Mouse (Mus musculus) forebrain, embryonic 11.5 days (tissue): ENCODE results near the gene Atp2a3. TPM values are rescaled to one million over a fixed set of nuclear protein-coding genes. Genes with fewer than 3 reads are reported as not detected.
A peak's percentile ranks its signal among the peaks of the same experiment; 100 is the strongest.

Experiments used
- ATAC-seq: fragments of 200-750 bp; cut with Nextera tagmentation; replicated peaks from 2 replicates; pipeline ENCODE4 v1.8.0; 2017; ENCODE audit warnings: moderate TSS enrichment; ENCODE audit not compliant: low FRiP score
- DNase-seq: peaks from one replicate; pipeline ENCODE4 v3.0.0-alpha.2; 2017; ENCODE audit warnings: low spot score
- H3K27ac ChIP-seq: fragments of 300-500 bp; sonication (generic); 2 replicates; pipeline ENCODE4 v1.5.1; 2014; ENCODE audit warnings: low read depth, low read length
- H3K27me3 ChIP-seq: fragments of 300-500 bp; sonication (generic); 2 replicates; pipeline ENCODE4 v1.6.1; 2014; ENCODE audit warnings: mild to moderate bottlenecking, low read length, mixed read lengths; ENCODE audit not compliant: control insufficient read depth, insufficient read depth
- H3K36me3 ChIP-seq: fragments of 300-500 bp; sonication (generic); 2 replicates; pipeline ENCODE4 v1.6.1; 2014; ENCODE audit warnings: mild to moderate bottlenecking, low read length, moderate library complexity, mixed read lengths; ENCODE audit not compliant: control insufficient read depth, insufficient read depth
- H3K4me1 ChIP-seq: fragments of 300-500 bp; sonication (generic); replicated peaks from 2 replicates; pipeline ENCODE4 v1.6.1; 2014; ENCODE audit warnings: low read length, mixed read lengths; ENCODE audit not compliant: control insufficient read depth, insufficient read depth
- H3K4me2 ChIP-seq: fragments of 300-500 bp; sonication (generic); 2 replicates; pipeline ENCODE4 v1.6.1; 2014; ENCODE audit warnings: low read depth, mild to moderate bottlenecking, low read length, moderate library complexity, mixed read lengths; ENCODE audit not compliant: severe bottlenecking
- H3K4me3 ChIP-seq: fragments of 300-500 bp; sonication (generic); 2 replicates; pipeline ENCODE4 v1.5.1; 2014; ENCODE audit warnings: low read depth, low read length
- H3K9ac ChIP-seq: fragments of 300-500 bp; sonication (generic); 2 replicates; pipeline ENCODE4 v1.6.1; 2014; ENCODE audit warnings: low read length
- H3K9me3 ChIP-seq: fragments of 300-500 bp; sonication (generic); 2 replicates; pipeline ENCODE4 v1.6.1; 2016; ENCODE audit warnings: low read length, mixed read lengths; ENCODE audit not compliant: control insufficient read depth
- WGBS: fragments of 180-500 bp; shearing (Covaris S2); extraction: QIAGEN DNeasy Blood & Tissue Kit; methylation state at CpG from one replicate; pipeline ENCODE4 v1.1.7; 2014; 5-methylcytosine and 5-hydroxymethylcytosine counted together
- polyA plus RNA-seq: library from polyadenylated mRNA; unstranded; fragments of >200 nt; fragmentation: Nextera tagmentation; extraction: Ambion mirVana; gene quantifications from 2 replicates; pipeline ENCODE4 v1.2.1, GENCODE M21; 2014

Atp2a3 gene
- polyA plus RNA-seq, 1 experiment from 2014 or later, result 1.3 TPM

GRCm38 (mm10) chr11:72940208-72941143 is 20.5 kb upstream of the Atp2a3 start:
- 29% methylated on average over 20 of the region's 20 CpGs for WGBS
- H3K36me3 ChIP-seq, result no peaks in the 10 kb centered on the region
- peak; percentile 69 for DNase-seq
- H3K9ac ChIP-seq, result peak overlapping the region; percentile 14; the same call in 1 of the 2 replicates
- H3K4me3 ChIP-seq, result peak overlapping the region; percentile 23
- no peak overlapping the region for H3K27ac ChIP-seq
- H3K4me2 ChIP-seq, result peak overlapping the region; percentile 42
- H3K27me3 ChIP-seq, result no peaks in the 10 kb centered on the region
- ATAC-seq, result peak; percentile 56
- no peaks in the 10 kb centered on the region for H3K9me3 ChIP-seq
- 0 out of 2 replicates have a peak, but pooled peaks cover 2% of the 10 kb centered on the region for H3K4me1 ChIP-seq

GRCm38 (mm10) chr11:72944996-72945793 is 15.8 kb upstream of the Atp2a3 start:
- H3K9ac ChIP-seq, result no peak overlapping the region
- 70% methylated on average over 7 of the region's 7 CpGs for WGBS
- H3K4me3 ChIP-seq, result no peak overlapping the region
- ATAC-seq (no peak), DNase-seq (no peak)
- H3K9me3 ChIP-seq, result no peaks in the 10 kb centered on the region
- H3K27ac ChIP-seq, result no peak overlapping the region
- H3K36me3 ChIP-seq, result no peaks in the 10 kb centered on the region
- H3K4me1 ChIP-seq, result 0 out of 2 replicates have a peak, but pooled peaks cover 2% of the 10 kb centered on the region
- no peak overlapping the region for H3K4me2 ChIP-seq
- no peaks in the 10 kb centered on the region for H3K27me3 ChIP-seq

GRCm38 (mm10) chr11:72945875-72946559 is 15.0 kb upstream of the Atp2a3 start:
- H3K4me1 ChIP-seq, result no peaks in the 10 kb centered on the region
- no peak overlapping the region for H3K9ac ChIP-seq
- WGBS, result 76% methylated on average over 6 of the region's 6 CpGs
- no peak overlapping the region for H3K4me2 ChIP-seq
- H3K4me3 ChIP-seq, result no peak overlapping the region
- no peaks in the 10 kb centered on the region for H3K36me3 ChIP-seq
- H3K27me3 ChIP-seq, result no peaks in the 10 kb centered on the region
- no peak overlapping the region for H3K27ac ChIP-seq
- ATAC-seq (no peak), DNase-seq (no peak)
- H3K9me3 ChIP-seq, result no peaks in the 10 kb centered on the region

GRCm38 (mm10) chr11:72946560-72947119 is 14.3 kb upstream of the Atp2a3 start:
- H3K27ac ChIP-seq, result no peak overlapping the region
- no peaks in the 10 kb centered on the region for H3K9me3 ChIP-seq
- no peaks in the 10 kb centered on the region for H3K27me3 ChIP-seq
- ATAC-seq (no peak), DNase-seq (no peak)
- H3K9ac ChIP-seq, result no peak overlapping the region
- no peaks in the 10 kb centered on the region for H3K4me1 ChIP-seq
- H3K36me3 ChIP-seq, result no peaks in the 10 kb centered on the region
- 56% methylated on average over 6 of the region's 6 CpGs for WGBS
- H3K4me3 ChIP-seq, result no peak overlapping the region
- no peak overlapping the region for H3K4me2 ChIP-seq

- ATAC-seq (no peak), DNase-seq (no peak)
- Histone ChIP-seq H3K4me3 (no peak overlapping the region), H3K9me3 (no peaks in the 10 kb centered on the region), H3K27ac (no peak overlapping the region), H3K27me3 (no peaks in the 10 kb centered on the region), H3K9ac (no peak overlapping the region), H3K4me2 (no peak overlapping the region), H3K36me3 (no peaks in the 10 kb centered on the region), H3K4me1 (no peaks in the 10 kb centered on the region)
- 55% methylated on average over 11 of the region's 11 CpGs for WGBS
Observed at GRCm38 (mm10) chr11:72947840-72948239, 13.1 kb upstream of the Atp2a3 start.

- ATAC-seq (no peak), DNase-seq (no peak)
- H3K27ac ChIP-seq, result no peak overlapping the region
- no peak overlapping the region for H3K9ac ChIP-seq
- no peak overlapping the region for H3K4me2 ChIP-seq
- no peaks in the 10 kb centered on the region for H3K9me3 ChIP-seq
- no peaks in the 10 kb centered on the region for H3K4me1 ChIP-seq
- WGBS, result 75% methylated on average over 7 of the region's 7 CpGs
- no peak overlapping the region for H3K4me3 ChIP-seq
- H3K36me3 ChIP-seq, result no peaks in the 10 kb centered on the region
- no peaks in the 10 kb centered on the region for H3K27me3 ChIP-seq
Observed at GRCm38 (mm10) chr11:72948254-72948653, 12.7 kb upstream of the Atp2a3 start.

GRCm38 (mm10) chr11:72951137-72952000 is 9.6 kb upstream of the Atp2a3 start:
- H3K27ac ChIP-seq, result no peak overlapping the region
- no peaks in the 10 kb centered on the region for H3K9me3 ChIP-seq
- H3K27me3 ChIP-seq, result no peaks in the 10 kb centered on the region
- no peak for ATAC-seq
- H3K4me1 ChIP-seq, result no peaks in the 10 kb centered on the region
- no peak overlapping the region for H3K4me2 ChIP-seq
- no peak overlapping the region for H3K4me3 ChIP-seq
- 72% methylated on average over 22 of the region's 22 CpGs for whole genome bisulfite sequencing
- DNase-seq, result no peak
- H3K36me3 ChIP-seq, result no peaks in the 10 kb centered on the region
- no peak overlapping the region for H3K9ac ChIP-seq
